Mouse (Mus musculus): Measurements from ENCODE around the gene Bend4.

The Bend4 gene

GRCm38 (mm10) chr5:67411475-67411874 is 16.6 kb downstream of the Bend4 start:
- no peak for DNase-seq

- DNase-seq = no peak
These were observed 17.7 kb downstream of the Bend4 start for GRCm38 (mm10) chr5:67410426-67410825.

GRCm38 (mm10) chr5:67408391-67408790 is 19.7 kb downstream of the Bend4 start:
- no peak for DNase-seq

- DNase-seq = no peak
These were observed 23.2 kb downstream of the Bend4 start for GRCm38 (mm10) chr5:67404919-67405318.

- DNase-seq = no peak
These were observed 23.7 kb downstream of the Bend4 start for GRCm38 (mm10) chr5:67404380-67404779.

GRCm38 (mm10) chr5:67401612-67402011 is 26.5 kb downstream of the Bend4 start:
- DNase-seq = no peak

GRCm38 (mm10) chr5:67400608-67401480 is 27.3 kb downstream of the Bend4 start:
- no peak for DNase-seq

- DNase-seq = no peak
These were observed 28.1 kb downstream of the Bend4 start for GRCm38 (mm10) chr5:67399876-67400607.

- DNase-seq = no peak
These were observed 30.9 kb downstream of the Bend4 start for GRCm38 (mm10) chr5:67397186-67397585.

GRCm38 (mm10) chr5:67395211-67395851 is 32.8 kb downstream of the Bend4 start:
- DNase-seq = no peak

GRCm38 (mm10) chr5:67393951-67394350 is 34.2 kb downstream of the Bend4 start:
- DNase-seq = no peak

GRCm38 (mm10) chr5:67382556-67382955 is 45.6 kb downstream of the Bend4 start:
- no peak for DNase-seq

- no peak for DNase-seq
These were observed 46.4 kb downstream of the Bend4 start for GRCm38 (mm10) chr5:67381690-67382089.

GRCm38 (mm10) chr5:67377044-67377621 is 51.0 kb downstream of the Bend4 start:
- DNase-seq = no peak

- DNase-seq = no peak
These were observed 65.2 kb downstream of the Bend4 start for GRCm38 (mm10) chr5:67362931-67363330.

- no peak for DNase-seq
These were observed 65.8 kb downstream of the Bend4 start for GRCm38 (mm10) chr5:67362316-67362715.

GRCm38 (mm10) chr5:67348949-67349348 is 79.2 kb downstream of the Bend4 start:
- peak; percentile 44 for DNase-seq

- DNase-seq = no peak
These were observed 81.0 kb downstream of the Bend4 start for GRCm38 (mm10) chr5:67347060-67347459.

All from right cerebral cortex, postnatal 25 days (tissue).